Mouse (Mus musculus) spleen, postnatal 36 days (tissue): ENCODE results near the gene Slc7a1.
"Not testable (repeated sequence)": the region's sequence is repeated elsewhere in the genome, so short reads cannot be mapped to it uniquely, and the experiment has no call there.

Source experiments
- DNase-seq, 2 experiments: peaks; one replicate each; pipeline ENCODE4 v3.0.0; 2022; ENCODE audit warnings: low spot score in 2 of 2, mixed read lengths in 1 of 2

Gene Slc7a1

DNA sequence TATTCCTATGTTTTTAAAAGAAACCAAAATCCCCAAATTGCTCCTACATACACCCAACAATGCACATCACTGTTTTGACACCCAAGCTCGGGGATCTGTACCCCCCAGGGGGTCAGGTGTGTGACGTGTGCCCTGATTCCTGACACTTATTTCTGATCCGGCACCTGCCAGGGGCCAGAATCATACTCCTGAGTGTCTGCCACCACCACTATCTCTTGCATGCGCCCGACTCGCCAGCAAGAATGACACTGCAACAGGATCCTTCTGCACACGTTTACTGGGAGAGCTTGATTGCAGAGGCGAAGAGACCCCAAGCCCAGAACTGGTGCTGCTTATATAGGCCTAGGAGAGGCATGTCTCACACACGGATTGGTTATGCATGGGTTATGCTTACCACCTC, 73.4 kb downstream of the Slc7a1 start:
- not testable (repeated sequence) for DNase-seq

DNA sequence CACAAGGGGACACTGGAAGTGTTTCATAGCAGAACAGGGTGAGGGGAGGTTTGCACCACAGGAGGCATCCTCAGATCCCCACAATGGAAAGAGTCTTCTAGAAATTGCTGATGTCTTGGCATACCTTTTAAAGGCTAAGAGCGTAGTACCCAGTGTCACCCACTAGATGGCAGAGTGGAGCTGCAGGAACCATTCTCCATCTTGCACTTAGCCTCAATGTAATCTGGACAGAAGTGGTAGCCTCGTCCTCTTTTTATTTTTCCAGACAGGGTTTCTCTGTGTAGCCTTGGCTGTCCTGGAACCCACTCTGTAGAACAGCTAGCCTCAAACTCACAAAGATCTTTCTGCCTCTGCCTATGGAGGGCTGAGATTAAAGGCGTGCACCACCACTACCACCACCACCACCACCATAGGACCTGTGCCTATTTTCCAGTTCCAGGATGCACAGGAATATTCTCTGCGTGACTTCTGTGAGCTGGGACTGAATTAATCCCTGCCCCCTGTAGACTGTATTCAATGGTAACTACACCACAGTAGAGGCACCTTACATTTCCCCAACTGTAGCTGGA, 74.3 kb downstream of the Slc7a1 start:
- peak in 1 of 2 experiments; percentile 29 for DNase-seq

DNA sequence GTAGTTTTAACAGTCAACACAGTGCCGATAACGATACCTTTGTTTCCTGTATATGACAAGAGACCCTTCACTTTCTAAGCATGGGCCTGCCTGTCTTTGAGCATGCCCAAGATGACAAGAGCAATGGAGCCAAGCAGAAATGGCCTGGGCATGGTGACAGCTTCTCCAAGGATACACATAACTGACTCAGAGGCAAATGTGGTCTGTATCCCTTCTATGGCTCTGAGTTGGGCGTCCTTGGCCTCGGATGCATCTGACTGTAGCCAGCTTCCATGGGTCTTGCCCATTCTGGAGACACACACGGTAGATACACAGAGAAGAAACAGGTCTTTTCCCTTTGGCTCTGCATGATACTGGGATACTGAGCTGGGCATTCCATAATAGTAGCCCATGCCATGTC, 84.8 kb downstream of the Slc7a1 start:
- no peak for DNase-seq

DNA sequence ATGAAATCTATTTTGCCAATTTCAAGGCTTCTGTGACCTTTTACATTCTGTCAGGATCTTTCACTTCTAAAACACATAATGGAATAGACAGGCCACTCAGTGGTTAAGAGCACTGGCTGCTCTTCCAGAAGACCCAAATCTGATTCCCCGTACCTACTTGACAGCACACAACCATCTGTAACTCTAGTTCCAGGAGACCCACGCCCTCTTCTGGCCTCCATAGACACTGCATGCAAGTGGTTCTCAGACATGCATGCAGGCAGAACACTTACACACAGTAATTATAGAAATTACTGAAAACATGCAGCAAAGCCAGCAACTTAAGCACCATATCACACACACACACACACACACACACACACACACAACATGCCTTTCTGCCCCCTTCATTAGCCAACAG, 87.3 kb downstream of the Slc7a1 start:
- no peak for DNase-seq

DNA sequence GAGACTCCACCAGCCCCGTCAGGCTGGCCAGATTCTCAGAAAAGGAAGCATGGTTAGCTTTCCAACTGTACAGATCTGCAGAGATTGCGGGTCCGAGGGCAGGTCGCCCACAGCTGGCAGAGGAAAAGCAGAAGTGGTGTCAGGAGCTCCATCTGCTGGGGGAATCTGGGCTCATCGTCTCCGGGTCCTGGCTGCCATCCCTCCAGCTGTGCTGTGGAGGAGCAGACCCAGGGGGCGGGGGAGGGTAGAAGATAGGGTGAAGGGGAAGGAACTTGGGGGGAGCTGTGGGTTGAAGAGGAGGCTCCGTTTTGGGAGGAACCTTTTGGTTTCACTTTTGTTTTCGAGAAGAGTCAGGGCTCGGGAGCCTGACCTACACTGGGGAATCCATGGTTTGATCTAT, 88.9 kb downstream of the Slc7a1 start:
- peak in 1 of 2 experiments; percentile 17 for DNase-seq

DNA sequence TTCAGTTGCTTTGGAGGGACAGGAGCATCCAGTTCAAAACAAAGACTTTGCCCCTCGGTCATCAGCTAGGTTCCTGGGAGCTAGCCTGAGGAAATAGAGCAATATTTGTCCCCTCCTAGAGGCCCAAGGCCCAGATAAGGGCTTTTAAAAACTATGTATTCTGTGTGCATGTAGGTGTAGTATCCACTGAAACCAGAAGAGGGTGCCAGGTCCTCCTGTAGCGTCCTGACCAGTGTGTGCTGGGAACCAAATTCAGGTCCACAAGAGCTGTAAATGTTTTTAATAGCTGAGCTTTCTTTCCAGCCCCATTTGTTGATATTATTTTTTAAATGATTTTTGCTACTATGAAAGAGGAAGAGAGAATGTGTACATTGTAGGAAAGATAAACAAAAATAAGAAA, 95.6 kb downstream of the Slc7a1 start:
- no peak for DNase-seq

DNA sequence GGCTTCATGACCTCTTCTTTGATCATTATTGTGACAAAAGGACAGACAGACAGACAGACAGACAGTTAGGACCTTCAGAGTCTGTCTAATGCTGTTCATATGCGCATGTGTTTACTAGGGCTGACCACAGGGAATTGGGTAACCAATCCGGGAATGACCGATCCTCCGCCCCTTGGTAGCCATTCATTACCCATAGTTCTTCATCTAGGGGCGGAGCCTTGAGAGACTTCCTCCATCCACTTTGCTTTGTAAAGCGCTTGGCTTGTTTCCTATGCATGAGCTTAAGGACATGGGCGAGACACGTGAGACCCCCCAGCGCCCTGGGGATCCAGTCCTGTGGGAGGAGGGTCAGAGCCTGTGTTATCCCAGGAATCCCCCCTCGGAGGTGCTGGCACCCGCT, 96.7 kb downstream of the Slc7a1 start:
- no peak for DNase-seq

DNA sequence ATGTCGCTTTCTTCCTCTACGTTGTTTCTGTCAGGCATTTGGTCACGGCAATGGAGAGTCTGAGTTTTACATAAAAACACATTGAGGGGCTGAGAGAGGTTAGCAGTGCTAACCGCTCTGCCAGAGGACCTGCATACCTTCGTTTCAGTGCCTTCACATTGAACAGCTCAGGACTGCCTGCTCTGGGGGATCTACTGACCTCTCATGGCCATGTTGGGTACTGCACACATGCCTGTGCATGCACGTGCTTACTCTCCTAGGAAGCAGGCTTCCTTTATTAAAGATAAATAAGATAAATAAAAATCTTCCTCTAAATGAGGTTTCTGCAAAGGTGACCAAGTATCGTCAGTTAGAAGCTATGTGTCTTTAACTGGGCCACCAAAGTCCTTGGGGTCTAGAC, 106.4 kb downstream of the Slc7a1 start:
- DNase-seq = no peak

DNA sequence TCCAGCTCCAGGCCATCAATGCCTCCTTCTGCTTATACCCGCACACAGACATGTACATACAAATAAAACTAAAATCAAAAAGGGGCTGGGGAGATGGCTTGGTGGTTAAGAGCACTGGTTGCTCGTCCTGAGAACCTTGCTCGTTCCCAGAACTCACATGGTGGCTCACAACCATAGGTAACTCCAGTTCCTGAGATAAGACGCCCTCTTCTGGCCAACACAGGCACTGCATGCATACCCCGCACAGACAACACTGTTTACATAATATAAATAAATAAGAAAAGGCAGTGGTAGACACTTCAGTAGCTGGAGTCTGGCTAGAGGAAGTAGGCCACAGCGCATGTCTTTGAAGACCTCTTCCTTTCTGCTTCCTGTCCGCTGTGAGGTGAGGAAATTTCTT, 106.8 kb downstream of the Slc7a1 start:
- no peak for DNase-seq

DNA sequence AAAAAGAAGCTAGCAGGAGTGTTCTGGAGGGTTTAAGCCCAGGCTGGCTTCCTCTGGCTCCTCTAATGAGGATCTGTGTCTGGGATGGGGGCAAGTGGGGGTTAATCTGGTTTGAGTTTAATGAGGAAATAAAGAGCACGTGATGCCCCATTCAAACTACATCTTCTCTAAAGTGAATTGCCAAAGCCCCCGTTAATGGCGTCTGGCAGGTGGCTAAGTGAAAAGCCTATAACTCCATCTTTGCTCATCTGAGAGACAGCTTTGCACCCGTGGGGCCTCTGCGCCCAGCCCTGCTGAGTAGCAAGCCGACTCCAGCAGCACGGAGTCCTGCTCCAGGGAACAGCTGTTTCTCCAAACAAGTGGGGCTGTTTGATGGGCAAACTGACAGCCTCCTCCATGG, 109.8 kb downstream of the Slc7a1 start:
- no peak for DNase-seq

DNA sequence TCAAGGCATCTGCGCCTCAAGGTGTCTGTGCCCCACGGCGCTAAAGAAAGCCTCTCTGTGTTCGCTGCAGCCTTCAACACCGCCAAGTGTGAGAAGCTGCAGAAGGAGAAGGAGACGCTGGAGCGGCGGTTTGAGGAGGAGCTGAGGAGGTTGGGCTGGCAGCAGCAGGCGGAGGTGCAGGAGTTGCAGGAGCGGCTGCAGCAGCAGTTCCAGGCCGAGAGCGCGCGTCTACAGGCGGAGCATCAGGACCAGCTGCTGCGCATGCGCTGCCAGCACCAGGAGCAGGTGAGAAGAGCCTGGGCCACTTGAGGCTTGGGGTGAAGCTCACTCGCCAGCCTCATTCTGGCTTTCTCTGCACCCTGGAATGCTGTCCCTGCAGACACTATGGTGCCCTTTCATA, 110.9 kb downstream of the Slc7a1 start:
- no peak for DNase-seq

DNA sequence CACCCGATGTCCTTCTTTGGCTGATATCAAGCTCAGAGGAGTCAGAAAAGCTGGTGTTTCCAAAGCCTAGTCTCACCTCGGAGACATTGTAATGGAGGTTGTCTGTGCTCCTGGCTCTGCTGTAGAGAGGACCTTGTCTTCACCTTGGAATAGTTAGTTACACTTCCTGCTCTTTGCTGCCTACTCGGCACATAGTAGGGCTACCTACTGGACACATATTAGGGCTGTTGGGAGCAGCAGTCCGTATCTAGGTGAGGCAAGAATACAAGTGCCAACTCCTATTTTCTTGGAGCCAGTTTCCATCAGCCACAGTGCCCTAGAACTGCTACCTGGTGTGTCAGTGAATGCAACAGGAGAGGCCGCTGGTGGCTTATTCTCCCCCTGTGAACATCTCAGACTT, 112.2 kb downstream of the Slc7a1 start:
- DNase-seq = no peak

DNA sequence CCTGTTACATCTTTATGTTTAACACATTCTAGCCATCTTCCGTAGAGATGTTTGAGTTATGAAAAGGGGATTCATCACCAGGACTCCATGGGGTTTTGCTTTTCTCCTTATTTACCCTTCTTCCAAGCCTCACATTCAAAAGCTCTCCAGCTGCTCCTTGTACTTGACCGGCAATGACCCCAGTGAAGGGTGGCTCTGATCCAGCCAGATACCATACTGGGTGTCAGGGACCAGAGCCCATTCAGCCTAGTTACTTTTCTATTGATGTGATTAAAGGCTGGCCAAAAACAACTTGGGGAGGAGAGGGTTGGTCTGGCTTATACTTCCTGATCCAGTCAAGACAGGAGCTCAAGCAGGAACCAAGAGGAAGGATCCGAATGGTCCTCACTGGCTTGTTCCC, 116.1 kb downstream of the Slc7a1 start:
- no peak for DNase-seq

DNA sequence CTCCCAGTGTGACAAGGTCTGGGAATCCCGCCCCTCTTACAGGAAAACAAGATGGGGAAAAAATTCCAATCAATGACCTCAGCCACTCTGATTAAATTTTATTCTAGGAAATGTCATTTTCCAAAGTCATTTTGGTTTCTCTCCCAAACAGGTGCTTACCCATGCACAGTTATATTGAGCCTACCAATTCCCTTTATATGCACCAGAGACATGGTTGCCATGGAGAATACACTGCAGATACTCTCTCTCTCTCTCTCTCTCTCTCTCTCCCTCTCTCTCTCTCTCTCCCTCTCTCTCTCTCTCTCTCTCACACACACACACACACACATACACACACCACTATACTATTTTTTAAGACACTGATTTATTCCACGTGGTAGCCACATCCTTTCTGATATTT, 116.5 kb downstream of the Slc7a1 start:
- DNase-seq = no peak

DNA sequence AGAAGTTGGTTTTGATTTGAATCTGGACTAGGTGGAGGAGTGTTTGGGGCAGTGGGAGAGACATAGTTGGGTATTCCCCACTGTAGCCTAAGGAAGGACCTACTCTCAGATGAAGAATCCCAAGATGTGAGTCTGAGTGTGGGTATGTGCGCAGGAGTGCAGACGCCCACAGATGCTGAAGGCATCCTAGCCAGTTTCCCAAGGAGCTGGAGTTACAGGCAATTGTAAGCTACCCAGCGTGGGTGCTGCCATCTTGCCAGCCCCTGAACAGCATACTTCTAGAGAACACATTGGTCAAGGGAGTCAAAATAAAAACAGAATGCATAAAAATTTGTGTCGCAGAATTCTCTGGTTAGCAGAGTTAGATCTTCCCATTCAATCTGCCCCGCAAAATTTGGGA, 117.1 kb downstream of the Slc7a1 start:
- no peak for DNase-seq

DNA sequence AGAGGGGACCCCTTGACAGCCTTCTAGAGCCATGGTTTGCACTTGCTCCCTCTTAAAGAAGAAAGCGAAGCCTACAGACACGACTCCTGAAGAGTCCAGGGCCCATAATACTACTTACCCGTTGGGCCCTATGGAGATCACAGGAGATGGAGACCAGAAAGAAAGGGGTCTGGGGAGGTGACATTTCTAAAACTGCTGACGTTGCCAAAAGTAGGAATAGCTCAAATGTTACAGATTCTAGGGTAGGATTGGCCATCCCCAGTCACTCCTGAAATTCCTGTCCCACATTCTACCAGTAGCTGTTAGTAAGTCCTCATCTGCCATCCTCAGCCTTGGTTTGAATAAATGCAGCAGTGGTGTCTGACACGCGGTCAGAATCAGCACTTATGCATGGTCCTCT, 117.6 kb downstream of the Slc7a1 start:
- no peak for DNase-seq

DNA sequence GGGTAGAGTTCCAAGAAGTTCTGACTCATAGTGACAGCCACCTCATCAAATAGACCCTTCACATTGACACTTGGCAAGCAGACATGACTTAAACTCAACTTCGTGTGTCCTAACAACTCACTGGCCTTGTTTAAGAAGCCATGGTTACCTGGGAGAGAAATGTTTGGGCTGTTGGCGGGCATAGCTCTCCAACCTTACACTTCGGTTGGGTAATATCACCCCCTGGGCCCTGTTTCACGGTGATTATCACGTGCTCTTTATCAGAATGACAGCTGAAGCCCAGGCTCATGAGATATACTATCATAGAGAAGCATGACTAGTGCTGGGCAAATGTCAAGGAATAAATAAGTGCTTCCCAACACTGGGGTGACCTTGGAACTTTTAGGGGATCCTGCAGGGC, 119.4 kb downstream of the Slc7a1 start:
- peak in 1 of 2 experiments; percentile 8 for DNase-seq

DNA sequence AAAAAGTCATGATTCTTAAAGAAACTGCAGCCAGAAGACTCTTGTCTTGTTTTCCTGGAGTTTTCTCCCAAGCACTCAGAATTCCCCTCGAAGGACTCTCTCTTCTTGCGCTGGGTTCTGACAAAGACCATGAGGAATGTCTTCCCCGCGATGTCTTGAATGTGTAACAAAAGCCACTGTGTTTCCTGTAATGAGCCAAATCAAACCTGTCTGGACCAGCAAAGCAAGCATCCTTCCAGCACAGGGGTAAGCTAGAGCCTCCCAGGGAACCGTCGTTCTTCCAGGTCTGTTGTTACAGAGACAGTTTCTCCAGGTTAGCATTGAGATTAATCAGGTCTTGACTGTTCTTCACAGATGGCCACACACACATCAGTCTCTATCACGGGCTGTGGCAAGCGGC, 121.5 kb downstream of the Slc7a1 start:
- no peak for DNase-seq
